Mouse (Mus musculus) embryonic facial prominence, embryonic 14.5 days (tissue): ENCODE measurements at regions not wholly inside any gene's neighbourhood (a gene's known extent, or its start where the extent isn't known, plus 50 kb on each side); places are given as distances from the start of the nearest gene placed in this dataset.
"Not testable (repeated sequence)": the region's sequence is repeated elsewhere in the genome, so short reads cannot be mapped to it uniquely, and the experiment has no call there.

Experiments
- ATAC-seq: fragments of 200-750 bp; cut with Nextera tagmentation; 2 replicates; pipeline ENCODE4 v1.8.0; 2017; ENCODE audit warnings: low read depth, moderate number of reproducible peaks, moderate TSS enrichment
- DNase-seq: peaks from one replicate; pipeline ENCODE4 v3.0.0-alpha.2; 2015; ENCODE audit warnings: low spot score
- H3K27ac ChIP-seq: fragments of 300-500 bp; sonication (generic); replicated peaks from 2 replicates; pipeline ENCODE4 v1.5.1; 2014; ENCODE audit warnings: low read depth, mild to moderate bottlenecking, low read length, moderate library complexity
- H3K27me3 ChIP-seq: fragments of 300-500 bp; sonication (generic); replicated peaks from 2 replicates; pipeline ENCODE4 v1.6.1; 2014; ENCODE audit warnings: low read length; ENCODE audit not compliant: control insufficient read depth, insufficient read depth
- H3K36me3 ChIP-seq: fragments of 300-500 bp; sonication (generic); 2 replicates; pipeline ENCODE4 v1.6.1; 2014; ENCODE audit warnings: low read length, mixed read lengths; ENCODE audit not compliant: control insufficient read depth, insufficient read depth
- H3K4me1 ChIP-seq: fragments of 300-500 bp; sonication (generic); 2 replicates; pipeline ENCODE4 v1.6.1; 2014; ENCODE audit warnings: antibody characterized with exemption, low read length; ENCODE audit not compliant: control insufficient read depth, insufficient read depth
- H3K4me2 ChIP-seq: fragments of 300-500 bp; sonication (generic); 2 replicates; pipeline ENCODE4 v1.6.1; 2014; ENCODE audit warnings: low read depth, mild to moderate bottlenecking, low read length, moderate library complexity, mixed read lengths
- H3K4me3 ChIP-seq: fragments of 300-500 bp; sonication (generic); 2 replicates; pipeline ENCODE4 v1.5.1; 2014; ENCODE audit warnings: low read depth, mild to moderate bottlenecking, low read length
- H3K9ac ChIP-seq: fragments of 300-500 bp; sonication (generic); 2 replicates; pipeline ENCODE4 v1.6.1; 2014; ENCODE audit warnings: low read depth, mild to moderate bottlenecking, low read length, moderate library complexity, mixed read lengths
- H3K9me3 ChIP-seq: fragments of 300-500 bp; sonication (generic); 2 replicates; pipeline ENCODE4 v1.6.1; 2016; ENCODE audit warnings: low read length; ENCODE audit not compliant: control insufficient read depth
- WGBS: fragments of 180-500 bp; shearing (Covaris S2); extraction: QIAGEN DNeasy Blood & Tissue Kit; methylation state at CpG from one replicate; pipeline ENCODE4 v1.1.7; 2014; 5-methylcytosine and 5-hydroxymethylcytosine counted together

GRCm38 (mm10) chr2:72648294-72648693 lies 172.3 kb downstream of the Cdca7 start:
- Histone ChIP-seq H3K9ac (no peak overlapping the region), H3K4me2 (no peak overlapping the region), H3K27ac (no peak overlapping the region), H3K4me1 (peaks cover 9% of the 10 kb centered on the region; the same call in 1 of the 2 replicates), H3K9me3 (no peaks in the 10 kb centered on the region), H3K27me3 (no peaks in the 10 kb centered on the region), H3K36me3 (no peaks in the 10 kb centered on the region), H3K4me3 (no peak overlapping the region)
- no peak for DNase-seq
- no peak for ATAC-seq
- 39% methylated on average over 5 of the region's 5 CpGs for WGBS

DNA sequence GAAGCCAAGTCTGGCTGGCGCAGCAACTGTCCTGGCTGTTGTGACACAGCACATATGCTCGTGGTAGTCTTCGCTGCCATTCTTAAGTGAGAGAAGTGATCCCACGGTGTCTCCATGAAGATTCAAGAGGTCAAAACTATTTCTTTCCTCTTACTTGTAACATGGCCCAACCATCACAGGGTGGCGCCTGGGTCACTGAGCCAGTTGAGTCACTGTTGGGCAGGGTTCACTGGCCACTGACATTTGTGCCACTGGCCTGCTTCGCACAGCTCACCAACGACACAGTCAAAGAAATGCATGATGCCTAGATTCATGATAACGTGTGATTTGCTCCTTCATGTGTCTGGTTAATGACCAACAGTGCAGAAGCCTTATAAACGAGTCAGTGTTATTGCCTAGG lies 179.9 kb downstream of the Cdca7 start:
- Histone ChIP-seq H3K9ac (no peak overlapping the region), H3K27ac (no peak overlapping the region), H3K36me3 (no peaks in the 10 kb centered on the region), H3K4me2 (no peak overlapping the region), H3K4me3 (no peak overlapping the region), H3K27me3 (no peaks in the 10 kb centered on the region), H3K4me1 (no peaks in the 10 kb centered on the region), H3K9me3 (no peaks in the 10 kb centered on the region)
- WGBS, result 76% methylated on average over 9 of the region's 9 CpGs
- ATAC-seq, result no peak
- no peak for DNase-seq

DNA sequence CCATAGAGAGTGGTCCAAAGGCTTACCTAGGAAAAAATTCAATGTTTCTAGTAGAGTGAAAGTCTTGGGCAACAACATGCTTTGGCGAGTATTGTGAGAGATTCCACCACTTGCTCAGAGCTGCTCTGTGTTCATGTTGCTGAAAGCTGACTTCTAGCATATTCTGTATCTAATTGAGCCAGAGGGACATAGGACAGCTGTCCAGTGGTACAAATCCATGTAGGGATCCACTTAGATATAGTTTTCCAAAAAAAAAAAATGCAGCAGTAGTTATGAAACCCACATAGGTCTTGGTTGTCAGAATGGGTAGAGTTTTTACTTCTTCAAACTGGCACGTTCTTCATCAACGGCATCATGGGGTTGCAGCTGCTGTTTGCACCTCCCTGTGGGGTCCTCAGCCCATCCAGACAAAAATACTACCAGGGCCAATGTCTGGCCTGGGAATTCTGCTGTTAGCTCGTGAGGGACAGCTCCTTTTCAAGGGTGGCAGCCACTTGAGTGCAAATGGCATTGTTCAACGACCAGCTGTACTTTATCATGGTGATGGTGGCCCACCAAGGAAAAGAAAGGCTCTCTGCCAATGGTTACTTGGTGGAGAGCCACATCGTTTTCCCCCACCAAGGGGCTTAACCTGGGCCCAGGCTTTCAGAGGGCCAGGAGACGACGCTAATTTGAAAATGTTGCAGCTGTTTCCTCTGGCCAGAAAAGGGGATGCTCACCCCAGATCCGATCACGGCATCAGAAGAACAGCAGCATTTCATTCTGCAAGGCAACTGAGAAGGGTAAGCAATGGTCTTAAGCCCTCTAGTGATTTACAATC lies 181.4 kb downstream of the Cdca7 start:
- no peak overlapping the region for H3K27ac ChIP-seq

DNA sequence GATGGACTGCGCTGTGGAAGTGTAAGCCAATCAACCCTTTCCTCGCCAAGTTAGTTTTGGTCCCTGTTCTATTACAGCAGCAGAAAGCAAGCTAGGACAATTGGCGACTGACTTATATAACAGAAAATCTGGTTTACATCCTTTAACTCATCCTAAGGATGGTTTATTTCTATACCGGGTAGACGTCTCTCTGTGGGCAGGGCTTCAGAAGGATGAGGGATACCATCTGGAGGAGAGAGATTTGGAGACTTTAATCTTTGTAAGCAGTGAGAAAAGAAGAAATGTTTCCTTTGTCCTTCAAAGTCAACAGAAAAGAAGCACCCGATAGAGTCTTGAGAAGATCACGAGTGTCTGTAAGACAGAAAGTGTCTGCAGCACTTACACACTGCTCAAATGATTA lies 186.4 kb downstream of the Cdca7 start:
- no peak overlapping the region for H3K4me3 ChIP-seq
- H3K4me2 ChIP-seq, result no peak overlapping the region
- H3K9ac ChIP-seq, result no peak overlapping the region
- H3K36me3 ChIP-seq, result no peaks in the 10 kb centered on the region
- no peak for DNase-seq
- no peak overlapping the region for H3K27ac ChIP-seq
- no peaks in the 10 kb centered on the region for H3K4me1 ChIP-seq
- no peak for ATAC-seq
- WGBS, result 78% methylated on average over 7 of the region's 7 CpGs
- 0 out of 2 replicates have a peak, but pooled peaks cover 4% of the 10 kb centered on the region for H3K9me3 ChIP-seq
- H3K27me3 ChIP-seq, result no peaks in the 10 kb centered on the region

More for the DNA sequence above, 181.4 kb downstream of the Cdca7 start:
- ATAC-seq (no peak; the same call in 1 of the 2 replicates), DNase-seq (peak; percentile 22)
- Histone ChIP-seq H3K27me3 (no peaks in the 10 kb centered on the region), H3K9me3 (0 out of 2 replicates have a peak, but pooled peaks cover 4% of the 10 kb centered on the region), H3K4me1 (no peaks in the 10 kb centered on the region), H3K36me3 (no peaks in the 10 kb centered on the region), H3K9ac (no peak overlapping the region), H3K4me3 (no peak overlapping the region), H3K4me2 (no peak overlapping the region)
- 69% methylated on average over 10 of the region's 10 CpGs for WGBS

- DNase-seq, result peak; percentile 51
- H3K4me3 ChIP-seq, result no peak overlapping the region
- no peak overlapping the region for H3K27ac ChIP-seq
- 0 out of 2 replicates have a peak, but pooled peaks cover 4% of the 10 kb centered on the region for H3K9me3 ChIP-seq
- no peaks in the 10 kb centered on the region for H3K4me1 ChIP-seq
- 43% methylated on average over 8 of the region's 8 CpGs for WGBS
- H3K27me3 ChIP-seq, result no peaks in the 10 kb centered on the region
- no peak for ATAC-seq
- H3K4me2 ChIP-seq, result no peak overlapping the region
- no peaks in the 10 kb centered on the region for H3K36me3 ChIP-seq
- no peak overlapping the region for H3K9ac ChIP-seq
Observed at GRCm38 (mm10) chr2:72662979-72663780, 187.2 kb downstream of the Cdca7 start.

- not testable (repeated sequence) for H3K4me3 ChIP-seq
Observed at GRCm38 (mm10) chr2:72667396-72667795, 191.4 kb downstream of the Cdca7 start.

GRCm38 (mm10) chr2:72672908-72673901 lies 197.2 kb downstream of the Cdca7 start:
- Histone ChIP-seq H3K36me3 (no peaks in the 10 kb centered on the region), H3K9ac (no peak overlapping the region), H3K27ac (no peak overlapping the region), H3K4me3 (no peak overlapping the region), H3K4me2 (no peak overlapping the region), H3K4me1 (peaks cover 19% of the 10 kb centered on the region), H3K27me3 (no peaks in the 10 kb centered on the region), H3K9me3 (no peaks in the 10 kb centered on the region)
- ATAC-seq (no peak), DNase-seq (peak; percentile 41)
- 43% methylated on average over 13 of the region's 13 CpGs for WGBS

More at GRCm38 (mm10) chr2:72667396-72667795, 191.4 kb downstream of the Cdca7 start:
- H3K4me2 ChIP-seq, H3K36me3 ChIP-seq, H3K9me3 ChIP-seq, DNase-seq, H3K27me3 ChIP-seq, ATAC-seq, H3K9ac ChIP-seq, H3K4me1 ChIP-seq, H3K27ac ChIP-seq: not testable (repeated sequence)
- 96% methylated on average over 16 of the region's 16 CpGs for WGBS

GRCm38 (mm10) chr2:72674229-72674628 lies 198.3 kb downstream of the Cdca7 start:
- peak overlapping the region; percentile 36; the same call in 1 of the 2 replicates for H3K4me2 ChIP-seq
- peaks cover 19% of the 10 kb centered on the region for H3K4me1 ChIP-seq
- 7% methylated on average over 4 of the region's 4 CpGs for WGBS
- no peak overlapping the region for H3K9ac ChIP-seq
- no peaks in the 10 kb centered on the region for H3K36me3 ChIP-seq
- DNase-seq (peak; percentile 91), ATAC-seq (peak; percentile 82; the same call in 1 of the 2 replicates)
- no peak overlapping the region for H3K4me3 ChIP-seq
- H3K27ac ChIP-seq, result no peak overlapping the region
- H3K9me3 ChIP-seq, result no peaks in the 10 kb centered on the region
- no peaks in the 10 kb centered on the region for H3K27me3 ChIP-seq
